Mouse (Mus musculus): ENCODE results near the gene Tprn.

GRCm38 (mm10) chr2:25290816-25291130 lies 28.4 kb downstream of the Tprn start:
- TF ChIP-seq CTCF (IDR thresholded peaks at IDR 0.05; ENCODE audit: control insufficient read depth, insufficient read depth, insufficient read length) = no peak
- no peak for TF ChIP-seq CEBPB (IDR thresholded peaks at IDR 0.05; ENCODE audit: low read depth)
- TF ChIP-seq MYOG (IDR thresholded peaks at IDR 0.05; ENCODE audit: control insufficient read depth, extremely low read depth, insufficient read length) = no peak
- TF ChIP-seq USF1 (IDR thresholded peaks at IDR 0.05; ENCODE audit: low read depth) = no peak

Measured in C2C12 (cell line).